Mouse (Mus musculus) kidney, embryonic 14.5 days (tissue): ENCODE results near the gene Sparc. TPM values are rescaled to one million over a fixed set of nuclear protein-coding genes. Genes with fewer than 3 reads are reported as not detected.

ENCODE experiments used
- ATAC-seq: fragments of 200-750 bp; cut with Nextera tagmentation; 2 replicates; pipeline ENCODE4 v1.8.0; 2017; ENCODE audit warnings: moderate number of reproducible peaks, mild to moderate bottlenecking, moderate TSS enrichment, moderate library complexity; ENCODE audit not compliant: low FRiP score, low TSS enrichment
- H3K27ac ChIP-seq: fragments of 300-500 bp; sonication (generic); 2 replicates; pipeline ENCODE4 v1.5.1; 2014; ENCODE audit warnings: low read depth, mild to moderate bottlenecking, low read length, moderate library complexity, mixed read lengths
- H3K27me3 ChIP-seq: fragments of 300-500 bp; sonication (generic); 2 replicates; pipeline ENCODE4 v1.6.1; 2014; ENCODE audit warnings: mild to moderate bottlenecking, low read length; ENCODE audit not compliant: control insufficient read depth, insufficient read depth
- H3K36me3 ChIP-seq: fragments of 300-500 bp; sonication (generic); 2 replicates; pipeline ENCODE4 v1.6.1; 2014; ENCODE audit warnings: low read length, mixed read lengths; ENCODE audit not compliant: control insufficient read depth, insufficient read depth
- H3K4me1 ChIP-seq: fragments of 300-500 bp; sonication (generic); 2 replicates; pipeline ENCODE4 v1.6.1; 2014; ENCODE audit warnings: low read length, mixed read lengths; ENCODE audit not compliant: control insufficient read depth, insufficient read depth
- H3K4me2 ChIP-seq: fragments of 300-500 bp; sonication (generic); replicated peaks from 2 replicates; pipeline ENCODE4 v1.6.1; 2014; ENCODE audit warnings: low read depth, mild to moderate bottlenecking, low read length
- H3K4me3 ChIP-seq: fragments of 300-500 bp; sonication (generic); 2 replicates; pipeline ENCODE4 v1.5.1; 2014; ENCODE audit warnings: mild to moderate bottlenecking, low read length
- H3K9ac ChIP-seq: fragments of 300-500 bp; sonication (generic); 2 replicates; pipeline ENCODE4 v1.6.1; 2014; ENCODE audit warnings: low read depth, mild to moderate bottlenecking, low read length, moderate library complexity
- H3K9me3 ChIP-seq: fragments of 300-500 bp; sonication (generic); 2 replicates; pipeline ENCODE4 v1.6.1; 2016; ENCODE audit warnings: low read length; ENCODE audit not compliant: control insufficient read depth
- WGBS: fragments of 180-500 bp; shearing (Covaris S2); extraction: QIAGEN DNeasy Blood & Tissue Kit; methylation state at CpG from one replicate; pipeline ENCODE4 v1.1.7; 2014; 5-methylcytosine and 5-hydroxymethylcytosine counted together
- polyA plus RNA-seq: library from polyadenylated mRNA; unstranded; fragments of >200 nt; fragmentation: Nextera tagmentation; extraction: Ambion mirVana; gene quantifications from 2 replicates; pipeline ENCODE4 v1.2.1, GENCODE M21; 2014

Sparc gene
- polyA plus RNA-seq, 1 experiment from 2014 or later, result 919 TPM

DNA sequence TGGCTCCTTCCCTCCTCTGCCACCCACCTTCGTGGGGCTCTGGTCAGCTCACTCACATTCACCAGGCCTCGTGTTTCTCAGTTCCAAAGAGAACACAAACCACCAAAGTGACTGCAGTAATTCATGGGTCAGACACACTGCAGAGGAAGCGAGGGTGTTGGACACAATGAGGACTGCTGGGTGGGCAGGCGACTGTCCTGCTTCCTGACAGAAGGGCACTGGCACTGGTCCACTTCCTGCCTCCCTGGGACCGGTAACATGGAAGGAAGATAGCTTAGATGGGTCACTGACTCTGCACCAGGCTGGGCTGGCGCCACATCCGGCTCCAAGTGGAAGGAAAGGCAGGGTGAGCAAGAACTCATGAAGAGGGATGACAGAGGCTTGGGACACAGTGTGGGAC, 26.5 kb upstream of the Sparc start:
- peak; percentile 19; the same call in 1 of the 2 replicates for ATAC-seq
- no peak overlapping the region for H3K9ac ChIP-seq
- H3K9me3 ChIP-seq, result no peaks in the 10 kb centered on the region
- H3K4me1 ChIP-seq, result no peaks in the 10 kb centered on the region
- H3K4me2 ChIP-seq, result no peak overlapping the region
- H3K4me3 ChIP-seq, result no peak overlapping the region
- 48% methylated on average over 7 of the region's 7 CpGs for WGBS
- H3K36me3 ChIP-seq, result peaks cover 27% of the 10 kb centered on the region
- no peaks in the 10 kb centered on the region for H3K27me3 ChIP-seq
- peak overlapping the region; percentile 47; the same call in 1 of the 2 replicates for H3K27ac ChIP-seq

DNA sequence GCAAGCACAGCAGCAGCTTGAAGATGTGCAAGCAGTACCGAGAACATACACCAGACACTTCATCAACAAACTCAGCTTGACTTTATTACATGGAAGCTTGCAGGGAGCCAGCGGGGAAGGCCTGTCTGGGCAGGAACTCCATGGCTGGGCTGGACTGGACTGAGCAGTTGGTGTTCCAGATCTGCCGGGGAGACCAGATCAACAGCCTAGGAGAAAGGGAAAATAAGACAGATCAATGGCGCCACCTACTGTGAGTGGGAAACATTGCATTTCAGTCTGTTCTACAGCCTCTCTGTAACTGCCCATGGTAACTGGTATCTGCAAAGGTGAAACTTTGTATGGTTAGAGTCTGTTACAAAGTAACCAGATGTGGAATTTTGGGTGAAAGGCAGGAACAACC, 23.6 kb upstream of the Sparc start:
- ATAC-seq, result peak; percentile 68
- H3K9ac ChIP-seq, result no peak overlapping the region
- 21% methylated on average over 4 of the region's 4 CpGs for WGBS
- H3K9me3 ChIP-seq, result no peaks in the 10 kb centered on the region
- no peaks in the 10 kb centered on the region for H3K27me3 ChIP-seq
- H3K4me2 ChIP-seq, result no peak overlapping the region
- no peaks in the 10 kb centered on the region for H3K4me1 ChIP-seq
- H3K36me3 ChIP-seq, result peaks cover 27% of the 10 kb centered on the region
- H3K27ac ChIP-seq, result no peak overlapping the region
- H3K4me3 ChIP-seq, result no peak overlapping the region

DNA sequence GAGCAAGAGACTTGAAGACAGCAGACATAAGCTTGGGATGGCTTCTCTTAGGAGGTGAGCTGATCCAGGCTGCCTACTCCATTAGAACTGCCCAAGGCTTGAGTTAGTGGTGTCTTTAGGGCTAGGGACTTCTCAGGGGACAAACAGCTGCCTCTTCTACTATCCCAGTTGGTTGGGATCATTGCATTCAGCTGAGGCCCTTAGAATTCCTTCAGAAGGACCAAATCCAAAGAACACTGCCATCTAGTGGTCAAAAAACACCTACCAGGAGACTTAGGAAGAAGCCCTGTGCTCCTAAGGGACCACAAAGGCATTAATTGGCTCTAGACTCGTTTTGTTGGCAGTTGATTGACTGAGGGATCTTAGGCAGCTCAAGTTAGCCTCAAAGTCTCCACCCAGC, 21.8 kb upstream of the Sparc start:
- Histone ChIP-seq H3K27ac (no peak overlapping the region), H3K9ac (no peak overlapping the region), H3K4me2 (no peak overlapping the region), H3K9me3 (no peaks in the 10 kb centered on the region), H3K4me1 (no peaks in the 10 kb centered on the region), H3K4me3 (no peak overlapping the region), H3K36me3 (peaks cover 13% of the 10 kb centered on the region), H3K27me3 (no peaks in the 10 kb centered on the region)
- 0% methylated on average over 1 of the region's 1 CpGs for WGBS
- peak; percentile 20; the same call in 1 of the 2 replicates for ATAC-seq

DNA sequence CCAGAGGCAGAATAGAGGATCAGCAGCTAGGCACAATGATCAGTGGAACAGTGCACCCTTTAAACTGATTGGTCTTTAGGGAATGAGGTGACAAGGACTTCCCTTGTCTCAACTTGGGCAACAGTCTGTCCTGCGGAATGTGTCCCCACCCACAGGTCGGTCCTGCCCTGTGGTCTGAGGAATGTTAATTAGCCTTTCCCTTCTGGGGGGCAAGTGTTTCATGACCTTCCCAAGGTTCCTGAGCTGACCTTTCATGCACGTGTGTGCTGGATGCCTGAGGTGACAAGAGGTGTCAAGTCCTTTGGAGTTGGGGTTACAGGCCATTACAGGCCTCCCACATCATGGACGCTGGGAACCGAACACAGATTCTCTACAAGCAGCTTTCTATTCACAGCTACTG, 16.7 kb upstream of the Sparc start:
- Histone ChIP-seq H3K27me3 (no peaks in the 10 kb centered on the region), H3K4me1 (no peaks in the 10 kb centered on the region), H3K4me2 (no peak overlapping the region), H3K9me3 (no peaks in the 10 kb centered on the region), H3K27ac (no peak overlapping the region), H3K9ac (no peak overlapping the region), H3K36me3 (no peaks in the 10 kb centered on the region), H3K4me3 (no peak overlapping the region)
- ATAC-seq, result no peak
- WGBS, result 52% methylated on average over 5 of the region's 5 CpGs

DNA sequence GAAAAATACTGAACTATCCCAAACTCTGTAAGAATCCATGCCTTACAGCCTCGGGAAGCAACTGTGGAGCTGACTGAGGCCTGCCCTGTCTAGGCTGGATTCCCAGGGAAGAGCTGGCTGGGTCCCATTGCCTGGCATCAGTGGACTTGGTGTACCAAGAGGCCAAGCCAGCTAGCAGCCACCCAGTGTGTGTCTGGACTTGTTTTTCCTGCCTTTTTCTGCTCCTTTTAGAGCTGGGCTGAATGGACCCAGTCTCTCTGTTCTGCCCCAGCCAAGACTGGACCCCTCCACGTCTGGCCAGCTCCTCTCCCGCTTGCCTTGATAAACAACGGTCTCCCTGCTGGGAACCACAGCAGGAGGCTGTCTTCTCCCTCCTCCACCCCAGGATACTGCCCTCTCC, 15.0 kb upstream of the Sparc start:
- Histone ChIP-seq H3K27ac (no peak overlapping the region), H3K4me1 (no peaks in the 10 kb centered on the region), H3K36me3 (no peaks in the 10 kb centered on the region), H3K9me3 (no peaks in the 10 kb centered on the region), H3K9ac (peak overlapping the region; percentile 14; the same call in 1 of the 2 replicates), H3K27me3 (no peaks in the 10 kb centered on the region), H3K4me2 (no peak overlapping the region), H3K4me3 (no peak overlapping the region)
- WGBS, result 48% methylated on average over 4 of the region's 4 CpGs
- no peak for ATAC-seq

DNA sequence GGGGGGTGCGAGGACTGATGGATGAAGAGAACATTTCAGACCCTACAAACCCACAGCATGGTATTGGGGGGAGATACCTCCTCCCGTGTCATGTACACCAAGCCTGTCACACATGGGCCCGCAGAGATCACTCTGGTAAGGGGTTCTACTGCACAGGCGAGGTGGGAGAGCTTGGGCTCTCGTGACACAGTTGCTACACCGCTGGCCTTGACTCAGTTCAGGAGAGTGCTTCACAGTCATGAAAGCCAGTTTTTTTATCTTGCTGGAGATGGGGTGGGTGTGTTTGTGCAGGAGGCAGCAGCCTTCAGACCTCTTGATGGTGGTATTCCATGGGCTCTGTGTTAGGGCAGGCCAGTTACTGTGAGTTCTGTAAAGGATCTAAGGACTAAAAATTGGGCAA, 13.1 kb upstream of the Sparc start:
- Histone ChIP-seq H3K36me3 (no peaks in the 10 kb centered on the region), H3K9ac (no peak overlapping the region), H3K4me3 (no peak overlapping the region), H3K4me2 (no peak overlapping the region), H3K27me3 (no peaks in the 10 kb centered on the region), H3K27ac (no peak overlapping the region), H3K4me1 (no peaks in the 10 kb centered on the region), H3K9me3 (no peaks in the 10 kb centered on the region)
- no peak for ATAC-seq
- 79% methylated on average over 6 of the region's 6 CpGs for WGBS

DNA sequence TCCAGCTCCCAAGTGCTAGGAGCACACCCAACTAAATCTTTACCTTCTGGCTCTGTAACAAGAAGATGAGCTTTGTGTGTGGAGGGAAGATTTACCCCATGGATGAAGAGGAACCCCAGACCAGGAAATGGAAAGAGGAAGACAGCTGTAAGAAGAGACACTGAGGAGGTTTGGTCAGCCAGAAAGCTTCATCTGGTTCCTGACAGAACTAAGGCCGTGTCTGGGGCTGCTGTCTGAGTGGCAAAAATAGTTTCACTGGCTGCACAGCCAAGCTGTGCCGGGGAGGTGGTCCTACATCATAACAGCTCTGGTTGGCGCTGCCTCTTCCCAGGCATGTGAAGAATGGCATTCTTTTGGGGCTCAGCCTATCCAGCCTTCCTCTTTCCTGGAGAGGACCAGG, 10.0 kb upstream of the Sparc start:
- Histone ChIP-seq H3K27ac (no peak overlapping the region), H3K9me3 (no peaks in the 10 kb centered on the region), H3K36me3 (no peaks in the 10 kb centered on the region), H3K4me1 (peaks cover 9% of the 10 kb centered on the region; the same call in 1 of the 2 replicates), H3K4me2 (no peak overlapping the region), H3K9ac (no peak overlapping the region), H3K4me3 (no peak overlapping the region), H3K27me3 (no peaks in the 10 kb centered on the region)
- no peak for ATAC-seq
- WGBS, result 69% methylated on average over 3 of the region's 3 CpGs

DNA sequence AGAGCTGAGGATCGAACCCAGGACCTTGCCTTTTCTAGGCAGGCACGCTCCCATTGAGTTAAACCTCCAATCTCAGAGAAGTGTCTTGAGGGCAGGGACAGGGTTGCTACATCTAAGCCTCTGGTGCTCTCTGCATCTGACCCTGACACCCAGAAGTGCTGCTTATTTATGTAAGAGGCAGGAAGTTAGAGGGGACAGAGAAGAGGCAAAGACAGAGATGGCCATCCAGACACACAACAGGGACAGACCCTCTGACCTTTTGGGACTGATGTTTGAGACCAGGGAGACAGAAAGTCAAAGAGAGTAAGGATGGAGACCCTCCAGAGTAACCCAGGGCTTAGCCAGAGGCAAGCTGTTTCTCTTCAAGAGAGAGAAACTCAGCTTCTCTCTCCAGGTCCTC, 7.0 kb upstream of the Sparc start:
- H3K27ac ChIP-seq, result no peak overlapping the region
- no peak overlapping the region for H3K4me3 ChIP-seq
- whole genome bisulfite sequencing, result 93% methylated on average over 2 of the region's 2 CpGs
- H3K27me3 ChIP-seq, result no peaks in the 10 kb centered on the region
- peaks cover 20% of the 10 kb centered on the region for H3K4me1 ChIP-seq
- H3K36me3 ChIP-seq, result no peaks in the 10 kb centered on the region
- ATAC-seq, result no peak
- no peaks in the 10 kb centered on the region for H3K9me3 ChIP-seq
- no peak overlapping the region for H3K9ac ChIP-seq
- no peak overlapping the region for H3K4me2 ChIP-seq

DNA sequence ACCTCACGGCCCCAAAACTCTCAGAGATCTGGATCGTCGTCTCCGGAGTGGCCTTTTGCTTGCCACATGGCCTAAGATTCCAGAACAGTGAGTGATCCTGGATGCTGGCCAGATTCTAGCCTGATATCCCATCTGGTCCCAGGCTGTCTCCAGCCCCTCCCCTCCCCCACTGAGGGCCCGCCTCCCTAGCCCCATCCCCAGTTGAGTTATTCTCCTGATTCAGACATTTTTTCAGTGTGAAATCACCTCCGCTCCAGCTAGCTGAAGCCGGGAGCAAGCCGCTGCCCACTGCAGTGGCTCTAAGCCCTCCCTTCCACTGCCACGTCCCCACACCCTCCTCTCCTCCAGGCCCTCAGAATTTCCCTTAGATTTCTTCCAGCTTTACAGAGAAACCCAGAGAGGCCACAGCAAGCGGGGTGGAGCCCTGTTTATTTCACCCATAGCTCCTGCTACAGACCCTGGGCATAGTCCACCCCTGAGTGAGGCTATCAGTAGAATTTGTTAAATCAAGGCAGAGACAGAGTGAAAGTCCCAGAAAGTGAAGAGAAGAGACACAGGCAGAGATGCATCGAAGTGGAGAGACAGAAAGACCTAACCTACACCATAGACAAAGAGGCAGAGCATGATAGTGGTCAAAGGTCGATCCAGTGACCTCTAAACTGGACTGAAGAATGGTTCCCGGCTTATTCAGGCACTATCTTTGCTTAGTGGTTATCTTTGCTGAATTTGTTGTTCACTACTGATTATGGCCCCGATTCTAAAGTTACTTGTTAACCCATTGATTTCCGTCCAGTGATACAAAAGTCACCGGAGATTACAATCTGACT, 5.4 kb upstream of the Sparc start:
- ATAC-seq, result peak; percentile 93
- Histone ChIP-seq H3K36me3 (no peaks in the 10 kb centered on the region), H3K4me2 (no peak overlapping the region), H3K27ac (peak overlapping the region; percentile 94), H3K27me3 (no peaks in the 10 kb centered on the region), H3K4me3 (no peak overlapping the region), H3K9me3 (no peaks in the 10 kb centered on the region), H3K4me1 (peaks cover 34% of the 10 kb centered on the region), H3K9ac (peak overlapping the region; percentile 47; the same call in 1 of the 2 replicates)
- 28% methylated on average over 16 of the region's 16 CpGs for WGBS
